Mouse (Mus musculus) neural tube, embryonic 11.5 days (tissue): Measurements from ENCODE around the gene Ttll5. TPM values are rescaled to one million over a fixed set of nuclear protein-coding genes. Genes with fewer than 3 reads are reported as not detected.

ENCODE experiments used
- ATAC-seq: fragments of 200-750 bp; cut with Nextera tagmentation; 2 replicates; pipeline ENCODE4 v1.8.0; 2017; ENCODE audit warnings: moderate number of reproducible peaks, mild to moderate bottlenecking, moderate TSS enrichment, moderate library complexity; ENCODE audit not compliant: insufficient read depth, low FRiP score, low TSS enrichment
- DNase-seq: peaks from one replicate; pipeline ENCODE4 v3.0.0-alpha.2; 2015; ENCODE audit warnings: low spot score
- H3K27ac ChIP-seq: fragments of 300-500 bp; sonication (generic); 2 replicates; pipeline ENCODE4 v1.5.1; 2014; ENCODE audit warnings: low read depth, mild to moderate bottlenecking, low read length
- H3K27me3 ChIP-seq: fragments of 300-500 bp; sonication (generic); 2 replicates; pipeline ENCODE4 v1.6.1; 2014; ENCODE audit warnings: mild to moderate bottlenecking, low read length, mixed read lengths; ENCODE audit not compliant: control insufficient read depth, insufficient read depth
- H3K36me3 ChIP-seq: fragments of 300-500 bp; sonication (generic); 2 replicates; pipeline ENCODE4 v1.6.1; 2014; ENCODE audit warnings: mild to moderate bottlenecking, low read length, moderate library complexity, mixed read lengths; ENCODE audit not compliant: control insufficient read depth, insufficient read depth
- H3K4me1 ChIP-seq: fragments of 300-500 bp; sonication (generic); 2 replicates; pipeline ENCODE4 v1.6.1; 2014; ENCODE audit warnings: low read length, mixed read lengths; ENCODE audit not compliant: control insufficient read depth, insufficient read depth
- H3K4me2 ChIP-seq: fragments of 300-500 bp; sonication (generic); 2 replicates; pipeline ENCODE4 v1.6.1; 2014; ENCODE audit warnings: low read depth, mild to moderate bottlenecking, moderate library complexity
- H3K4me3 ChIP-seq: fragments of 300-500 bp; sonication (generic); 2 replicates; pipeline ENCODE4 v1.5.1; 2014; ENCODE audit warnings: low read depth, low read length
- H3K9ac ChIP-seq: fragments of 300-500 bp; sonication (generic); 2 replicates; pipeline ENCODE4 v1.6.1; 2014; ENCODE audit warnings: mild to moderate bottlenecking, low read length
- H3K9me3 ChIP-seq: fragments of 300-500 bp; sonication (generic); 2 replicates; pipeline ENCODE4 v1.6.1; 2016; ENCODE audit warnings: low read length; ENCODE audit not compliant: control insufficient read depth
- WGBS: fragments of 180-500 bp; shearing (Covaris S2); extraction: QIAGEN DNeasy Blood & Tissue Kit; methylation state at CpG from one replicate; pipeline ENCODE4 v1.1.7; 2014; 5-methylcytosine and 5-hydroxymethylcytosine counted together
- polyA plus RNA-seq: library from polyadenylated mRNA; unstranded; fragments of >200 nt; fragmentation: Nextera tagmentation; extraction: Ambion mirVana; gene quantifications from 2 replicates; pipeline ENCODE4 v1.2.1, GENCODE M21; 2014

The Ttll5 gene
- polyA plus RNA-seq, 1 experiment from 2014 or later = 14.2 TPM

GRCm38 (mm10) chr12:85949667-85950066 is 125.2 kb downstream of the Ttll5 start:
- WGBS = 84% methylated on average over 6 of the region's 6 CpGs

GRCm38 (mm10) chr12:85950371-85950770 is 125.9 kb downstream of the Ttll5 start:
- Histone ChIP-seq H3K27ac (no peak overlapping the region), H3K4me3 (no peak overlapping the region), H3K4me2 (no peak overlapping the region), H3K4me1 (no peaks in the 10 kb centered on the region), H3K9me3 (no peaks in the 10 kb centered on the region), H3K27me3 (no peaks in the 10 kb centered on the region), H3K36me3 (no peaks in the 10 kb centered on the region), H3K9ac (no peak overlapping the region)
- DNase-seq (no peak), ATAC-seq (no peak)
- 73% methylated on average over 6 of the region's 6 CpGs for WGBS

More at GRCm38 (mm10) chr12:85949667-85950066, 125.2 kb downstream of the Ttll5 start:
- H3K27me3 ChIP-seq = no peaks in the 10 kb centered on the region
- H3K4me2 ChIP-seq = no peak overlapping the region
- H3K27ac ChIP-seq = no peak overlapping the region
- H3K4me1 ChIP-seq = no peaks in the 10 kb centered on the region
- DNase-seq (no peak), ATAC-seq (no peak)
- H3K9ac ChIP-seq = no peak overlapping the region
- no peaks in the 10 kb centered on the region for H3K36me3 ChIP-seq
- no peak overlapping the region for H3K4me3 ChIP-seq
- no peaks in the 10 kb centered on the region for H3K9me3 ChIP-seq

- H3K9ac ChIP-seq = no peak overlapping the region
- no peaks in the 10 kb centered on the region for H3K27me3 ChIP-seq
- ATAC-seq (no peak), DNase-seq (no peak)
- no peak overlapping the region for H3K4me2 ChIP-seq
- H3K9me3 ChIP-seq = no peaks in the 10 kb centered on the region
- no peaks in the 10 kb centered on the region for H3K4me1 ChIP-seq
- WGBS = 88% methylated on average over 4 of the region's 4 CpGs
- no peak overlapping the region for H3K27ac ChIP-seq
- no peaks in the 10 kb centered on the region for H3K36me3 ChIP-seq
- no peak overlapping the region for H3K4me3 ChIP-seq
Observed at GRCm38 (mm10) chr12:85951036-85951435, 126.6 kb downstream of the Ttll5 start.

GRCm38 (mm10) chr12:85951822-85952221 is 127.4 kb downstream of the Ttll5 start:
- no peak for DNase-seq
- no peak overlapping the region for H3K4me2 ChIP-seq
- H3K4me1 ChIP-seq = no peaks in the 10 kb centered on the region
- H3K9me3 ChIP-seq = no peaks in the 10 kb centered on the region
- ATAC-seq = no peak
- H3K27me3 ChIP-seq = no peaks in the 10 kb centered on the region
- H3K27ac ChIP-seq = no peak overlapping the region
- no peaks in the 10 kb centered on the region for H3K36me3 ChIP-seq
- 100% methylated on average over 1 of the region's 1 CpGs for WGBS
- H3K4me3 ChIP-seq = no peak overlapping the region
- H3K9ac ChIP-seq = no peak overlapping the region

- Histone ChIP-seq H3K4me3 (no peak overlapping the region), H3K9me3 (no peaks in the 10 kb centered on the region), H3K36me3 (no peaks in the 10 kb centered on the region), H3K4me2 (no peak overlapping the region), H3K27me3 (no peaks in the 10 kb centered on the region), H3K4me1 (no peaks in the 10 kb centered on the region), H3K9ac (no peak overlapping the region), H3K27ac (no peak overlapping the region)
- ATAC-seq = no peak
- 93% methylated on average over 5 of the region's 5 CpGs for WGBS
- DNase-seq = no peak
Observed at GRCm38 (mm10) chr12:85952349-85952748, 127.9 kb downstream of the Ttll5 start.

DNA sequence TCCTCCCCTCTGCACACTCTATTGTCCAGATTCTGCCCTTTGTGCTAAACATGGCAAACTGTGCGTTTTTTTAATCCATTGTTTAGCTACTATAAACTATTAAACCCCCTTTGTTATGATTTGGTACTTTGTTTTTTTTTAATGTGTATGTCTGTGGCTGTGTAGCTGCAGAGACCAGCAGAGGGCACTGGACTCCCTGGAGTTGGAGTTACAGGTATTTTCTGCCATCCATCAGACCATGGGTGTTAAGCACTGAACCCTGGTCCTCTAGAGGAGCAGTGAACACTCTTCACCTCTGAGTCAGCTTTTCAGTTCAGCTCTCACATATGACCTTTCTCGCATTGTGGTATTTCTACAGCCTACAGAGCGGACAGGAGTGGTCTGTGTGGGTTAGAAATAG is 129.7 kb downstream of the Ttll5 start:
- Histone ChIP-seq H3K4me2 (no peak overlapping the region), H3K4me1 (no peaks in the 10 kb centered on the region), H3K27ac (no peak overlapping the region), H3K9me3 (no peaks in the 10 kb centered on the region), H3K4me3 (no peak overlapping the region), H3K36me3 (no peaks in the 10 kb centered on the region), H3K9ac (no peak overlapping the region), H3K27me3 (no peaks in the 10 kb centered on the region)
- no peak for DNase-seq
- no peak for ATAC-seq
- WGBS = 85% methylated on average over 3 of the region's 3 CpGs

DNA sequence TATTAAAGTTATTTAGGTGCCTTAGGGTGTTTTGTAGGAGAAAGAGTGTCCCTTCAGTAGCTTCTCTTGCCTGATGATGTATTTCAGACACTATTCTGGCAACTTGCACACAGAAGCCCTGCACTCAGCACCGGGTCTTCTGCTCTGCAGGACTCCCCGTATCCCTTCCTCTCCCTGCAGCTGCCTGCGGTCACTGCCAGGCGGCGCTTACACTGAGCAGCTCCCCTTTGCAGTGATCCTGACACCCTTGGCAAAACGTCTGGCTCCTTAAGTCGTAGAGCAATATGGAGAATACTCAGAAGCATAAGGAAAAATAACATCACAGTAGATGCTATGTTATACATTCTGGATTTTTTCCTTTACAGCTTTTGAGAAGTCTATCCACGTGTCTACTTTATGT is 130.6 kb downstream of the Ttll5 start:
- Histone ChIP-seq H3K27me3 (no peaks in the 10 kb centered on the region), H3K27ac (no peak overlapping the region), H3K4me1 (no peaks in the 10 kb centered on the region), H3K4me3 (no peak overlapping the region), H3K9me3 (no peaks in the 10 kb centered on the region), H3K36me3 (no peaks in the 10 kb centered on the region), H3K4me2 (no peak overlapping the region), H3K9ac (no peak overlapping the region)
- 73% methylated on average over 8 of the region's 8 CpGs for WGBS
- DNase-seq (no peak), ATAC-seq (no peak)

- H3K9ac ChIP-seq = no peak overlapping the region
- no peak overlapping the region for H3K27ac ChIP-seq
- H3K9me3 ChIP-seq = no peaks in the 10 kb centered on the region
- DNase-seq (no peak), ATAC-seq (no peak)
- 74% methylated on average over 3 of the region's 3 CpGs for WGBS
- no peaks in the 10 kb centered on the region for H3K27me3 ChIP-seq
- H3K4me3 ChIP-seq = no peak overlapping the region
- H3K4me2 ChIP-seq = no peak overlapping the region
- no peaks in the 10 kb centered on the region for H3K36me3 ChIP-seq
- H3K4me1 ChIP-seq = no peaks in the 10 kb centered on the region
Observed at GRCm38 (mm10) chr12:85955690-85956089, 131.2 kb downstream of the Ttll5 start.

DNA sequence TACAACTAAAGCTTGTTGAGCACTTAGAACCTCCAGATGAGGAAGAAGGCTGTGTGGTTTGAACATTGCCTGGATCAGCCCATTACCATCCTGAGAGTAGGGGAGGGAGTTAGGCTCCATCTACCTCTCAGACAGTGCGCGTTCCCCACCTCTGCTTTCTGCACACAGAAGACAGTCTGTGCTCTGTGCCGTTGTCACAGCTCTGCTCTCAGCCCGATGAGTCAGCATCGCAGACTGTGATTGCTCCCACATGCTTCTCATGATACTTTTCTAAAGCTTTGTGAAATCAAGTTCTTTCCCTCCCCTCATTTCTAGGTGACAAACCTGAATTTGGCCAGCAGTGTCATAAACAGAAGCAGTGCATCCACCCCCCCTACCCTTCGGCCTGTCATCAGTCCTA is 131.8 kb downstream of the Ttll5 start:
- 86% methylated on average over 6 of the region's 6 CpGs for WGBS
- H3K9me3 ChIP-seq = no peaks in the 10 kb centered on the region
- no peak overlapping the region for H3K9ac ChIP-seq
- no peaks in the 10 kb centered on the region for H3K27me3 ChIP-seq
- no peak for DNase-seq
- H3K4me1 ChIP-seq = no peaks in the 10 kb centered on the region
- H3K27ac ChIP-seq = no peak overlapping the region
- no peak overlapping the region for H3K4me2 ChIP-seq
- no peak for ATAC-seq
- no peaks in the 10 kb centered on the region for H3K36me3 ChIP-seq
- no peak overlapping the region for H3K4me3 ChIP-seq
